Mouse (Mus musculus): ENCODE data around the gene Tom1l1. TPM values are rescaled to one million over a fixed set of nuclear protein-coding genes. Genes with fewer than 3 reads are reported as not detected.

Tom1l1 gene
- total RNA-seq, 2 experiments from 2014 or later = 2.4 to 7.2 TPM

DNA sequence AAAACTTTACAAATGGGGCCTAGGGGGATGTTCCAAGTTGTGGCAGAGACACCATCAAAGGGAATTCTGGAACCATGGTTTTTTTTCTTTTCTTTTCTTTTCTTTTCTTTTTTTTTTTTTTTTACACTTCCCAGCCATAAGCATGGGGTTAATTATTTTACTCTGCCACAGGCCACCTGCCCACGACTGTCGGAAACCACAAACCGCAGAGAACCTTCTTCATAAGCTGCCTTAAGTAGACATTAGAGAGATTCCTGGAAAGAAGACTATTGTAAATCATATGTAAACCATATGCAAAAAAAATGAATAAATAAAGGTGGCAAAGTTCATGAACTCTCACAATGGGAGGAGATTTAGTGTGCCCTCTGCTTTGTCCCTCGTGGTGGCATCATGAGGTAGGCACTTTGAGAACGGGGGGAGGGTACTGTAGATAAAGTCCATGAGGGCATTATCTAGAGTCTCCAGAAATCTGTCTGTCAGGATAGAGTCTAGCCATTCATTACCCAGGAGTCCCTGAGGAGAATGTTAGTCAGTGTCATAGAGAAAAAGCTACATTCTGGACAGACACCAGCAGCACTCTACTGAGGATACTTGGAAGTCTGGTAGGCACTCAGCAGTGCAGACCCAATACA lies 12.6 kb downstream of the Tom1l1 start:
- peak; percentile 35; the same call in 1 of the 2 replicates for ATAC-seq (replicated peaks; ENCODE audit: poor library complexity, severe bottlenecking)

GRCm38 (mm10) chr11:90667325-90667724 lies 20.8 kb downstream of the Tom1l1 start:
- ATAC-seq (replicated peaks; ENCODE audit: poor library complexity, severe bottlenecking) = no peak

GRCm38 (mm10) chr11:90666916-90667315 lies 21.2 kb downstream of the Tom1l1 start:
- ATAC-seq (replicated peaks; ENCODE audit: poor library complexity, severe bottlenecking) = no peak

GRCm38 (mm10) chr11:90666144-90666757 lies 21.9 kb downstream of the Tom1l1 start:
- ATAC-seq (replicated peaks; ENCODE audit: poor library complexity, severe bottlenecking) = peak; percentile 33; the same call in 1 of the 2 replicates

DNA sequence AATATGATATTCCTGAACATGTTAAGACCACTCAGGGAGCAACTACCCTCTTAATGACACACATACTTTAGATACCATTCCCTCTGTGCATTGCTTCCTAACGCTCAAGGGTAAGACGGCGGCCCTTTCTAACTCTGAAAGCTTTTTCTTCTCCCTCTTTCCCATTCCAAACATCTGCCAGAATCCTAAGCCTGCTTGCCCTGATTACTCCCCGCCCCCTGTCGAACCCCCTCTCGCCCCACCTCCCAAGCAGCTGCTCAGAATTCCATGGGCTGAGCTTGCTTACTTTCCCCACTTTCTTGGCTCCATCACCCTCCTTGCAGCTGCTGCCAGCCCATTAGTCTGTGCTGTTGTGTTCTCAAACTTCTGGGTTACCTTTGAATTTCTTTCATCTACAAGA lies 23.0 kb downstream of the Tom1l1 start:
- ATAC-seq (replicated peaks; ENCODE audit: poor library complexity, severe bottlenecking) = no peak

GRCm38 (mm10) chr11:90664345-90664986 lies 23.7 kb downstream of the Tom1l1 start:
- no peak for ATAC-seq (replicated peaks; ENCODE audit: poor library complexity, severe bottlenecking)

- ATAC-seq (replicated peaks; ENCODE audit: poor library complexity, severe bottlenecking) = no peak
These were observed 24.4 kb downstream of the Tom1l1 start for GRCm38 (mm10) chr11:90663618-90664297.

DNA sequence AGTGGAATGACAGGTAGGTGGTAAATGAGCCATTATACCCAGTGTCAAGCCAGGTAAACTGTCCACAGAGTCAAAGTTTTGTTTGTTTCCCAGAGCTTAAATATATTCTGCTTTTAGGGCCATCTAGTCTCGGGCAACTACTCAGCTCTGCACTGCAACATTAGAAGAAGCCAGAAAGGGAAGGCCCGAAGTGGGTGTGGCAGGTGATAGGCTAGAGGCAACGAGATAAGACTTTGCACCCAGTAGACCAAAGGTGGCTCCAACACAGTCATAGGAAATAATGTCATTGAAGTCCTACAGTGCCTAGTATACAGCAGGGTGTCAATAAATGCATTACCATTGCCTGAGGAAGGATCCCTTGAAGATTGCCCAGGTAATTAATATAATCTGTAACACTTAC lies 25.1 kb downstream of the Tom1l1 start:
- no peak for ATAC-seq (replicated peaks; ENCODE audit: poor library complexity, severe bottlenecking)

DNA sequence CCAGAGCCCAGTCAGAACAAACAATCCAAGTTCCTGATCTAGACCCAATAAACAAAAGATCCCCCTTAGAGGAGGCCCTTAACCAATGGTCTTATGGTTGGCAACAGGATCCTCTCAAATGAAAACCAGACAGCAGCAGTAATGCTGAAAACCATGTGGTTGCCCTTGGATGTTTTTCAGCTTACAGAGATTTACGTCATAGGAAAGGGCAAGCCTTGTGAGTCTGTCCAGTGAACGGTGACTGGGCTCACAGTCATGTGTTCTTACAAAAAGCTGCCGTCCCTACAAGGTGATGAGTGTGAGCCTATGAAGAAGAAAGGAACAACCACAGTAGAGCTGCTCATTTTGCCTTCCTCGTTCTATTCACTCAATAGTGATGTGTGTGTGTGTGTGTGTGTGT lies 27.5 kb downstream of the Tom1l1 start:
- ATAC-seq (replicated peaks; ENCODE audit: poor library complexity, severe bottlenecking) = no peak

GRCm38 (mm10) chr11:90657527-90657926 lies 30.6 kb downstream of the Tom1l1 start:
- ATAC-seq (replicated peaks; ENCODE audit: poor library complexity, severe bottlenecking) = no peak

- no peak for ATAC-seq (replicated peaks; ENCODE audit: poor library complexity, severe bottlenecking)
These were observed 35.6 kb downstream of the Tom1l1 start for GRCm38 (mm10) chr11:90652603-90653002.

GRCm38 (mm10) chr11:90650231-90650885 lies 37.8 kb downstream of the Tom1l1 start:
- ATAC-seq (replicated peaks; ENCODE audit: poor library complexity, severe bottlenecking) = no peak

GRCm38 (mm10) chr11:90649777-90650176 lies 38.4 kb downstream of the Tom1l1 start:
- no peak for ATAC-seq (replicated peaks; ENCODE audit: poor library complexity, severe bottlenecking)

DNA sequence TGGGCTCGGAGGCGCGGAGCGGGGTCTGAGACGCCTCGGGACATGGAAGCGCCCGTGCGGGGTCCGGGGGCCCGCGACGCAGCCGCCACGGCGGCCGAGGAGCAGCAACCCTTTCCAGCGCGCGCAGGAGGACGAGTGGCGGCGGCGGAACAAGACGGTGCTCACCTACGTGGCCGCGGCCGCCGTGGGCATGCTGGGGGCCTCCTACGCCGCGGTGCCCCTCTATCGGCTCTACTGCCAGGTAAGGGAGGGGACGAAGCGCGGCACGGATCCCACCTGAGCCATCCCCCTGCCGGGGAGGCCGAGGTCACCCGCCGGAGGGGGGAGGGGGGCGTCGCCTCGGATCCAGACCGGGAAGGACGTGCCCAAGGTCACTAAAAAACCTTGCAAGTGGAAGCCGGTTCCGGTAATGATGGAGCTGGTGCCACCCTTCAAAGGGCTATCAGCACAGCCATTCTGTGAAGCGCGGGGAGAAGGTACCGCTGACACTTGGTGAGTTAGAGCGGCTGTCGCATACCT lies 49.8 kb downstream of the Tom1l1 start:
- peak; percentile 12 for ATAC-seq (replicated peaks; ENCODE audit: poor library complexity, severe bottlenecking)

DNA sequence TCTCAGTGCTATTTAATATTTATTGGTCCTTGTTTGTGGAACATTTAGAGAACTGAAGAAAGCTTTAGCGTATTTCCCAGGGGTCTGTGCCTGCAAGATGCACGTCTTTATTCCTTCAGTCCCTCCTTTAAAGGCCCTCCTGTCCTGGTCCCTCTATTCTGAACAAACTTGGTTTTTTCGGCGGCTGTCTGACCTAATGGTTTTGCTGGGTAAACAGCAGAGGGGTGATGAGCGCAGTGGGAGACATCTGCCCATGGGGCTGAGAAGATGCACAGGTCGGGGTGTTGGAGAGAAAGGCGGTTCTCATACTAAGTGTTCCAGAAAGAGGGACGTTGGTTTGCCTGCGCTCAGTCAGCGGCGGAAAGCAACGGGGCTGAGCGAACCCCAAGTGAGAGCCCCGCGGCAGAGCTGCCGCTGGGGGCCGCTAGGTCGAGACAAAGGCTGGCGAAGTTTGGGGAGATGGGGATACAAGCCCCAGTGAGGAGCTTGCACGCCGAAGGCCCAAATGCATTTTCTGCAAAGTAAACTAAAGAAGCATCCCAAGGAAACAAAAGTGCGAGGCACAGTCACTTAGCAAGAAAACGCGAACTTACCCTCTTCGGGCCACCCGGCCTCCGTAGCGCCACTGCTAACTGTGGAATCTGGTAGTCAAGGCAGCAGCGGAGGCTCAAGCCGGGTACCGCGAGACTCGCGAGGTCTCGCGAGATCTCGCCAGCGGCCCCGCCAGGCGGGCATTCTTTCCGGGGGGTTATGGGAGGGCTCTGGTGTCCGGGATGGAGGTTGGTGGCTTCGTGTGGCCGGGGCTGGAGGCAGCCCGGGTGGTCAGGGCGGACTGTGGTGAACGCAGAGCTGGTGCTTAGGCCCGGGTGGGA lies 50.5 kb downstream of the Tom1l1 start, which contains the start of the genes Stxbp4 and Cox11:
Gene Stxbp4, minus strand, starts transcription at position 645 of the 872 bp plus-strand sequence.
Gene Cox11, plus strand, starts transcription at position 734 of the 872 bp plus-strand sequence.
- peak; percentile 97 for ATAC-seq (replicated peaks; ENCODE audit: poor library complexity, severe bottlenecking)

DNA sequence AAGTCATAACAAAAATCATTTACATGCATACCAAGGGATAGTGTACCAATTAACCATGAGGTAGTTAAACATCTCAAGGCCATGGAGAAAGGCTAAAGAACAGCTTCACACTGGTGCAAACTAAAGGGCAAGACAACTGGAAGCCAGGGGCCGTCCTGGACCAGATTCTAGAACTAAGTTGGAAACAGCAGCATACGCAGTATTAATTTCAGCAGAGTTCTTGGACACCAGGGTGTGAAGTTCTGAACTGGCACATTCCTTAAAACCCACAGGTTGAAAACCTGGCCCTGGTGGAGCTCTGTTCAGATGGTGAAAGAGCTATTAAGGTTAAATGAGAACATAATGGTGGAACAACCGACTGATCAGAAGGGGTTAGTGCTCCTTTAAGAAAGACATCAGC lies 53.5 kb downstream of the Tom1l1 start:
- ATAC-seq (replicated peaks; ENCODE audit: poor library complexity, severe bottlenecking) = no peak

DNA sequence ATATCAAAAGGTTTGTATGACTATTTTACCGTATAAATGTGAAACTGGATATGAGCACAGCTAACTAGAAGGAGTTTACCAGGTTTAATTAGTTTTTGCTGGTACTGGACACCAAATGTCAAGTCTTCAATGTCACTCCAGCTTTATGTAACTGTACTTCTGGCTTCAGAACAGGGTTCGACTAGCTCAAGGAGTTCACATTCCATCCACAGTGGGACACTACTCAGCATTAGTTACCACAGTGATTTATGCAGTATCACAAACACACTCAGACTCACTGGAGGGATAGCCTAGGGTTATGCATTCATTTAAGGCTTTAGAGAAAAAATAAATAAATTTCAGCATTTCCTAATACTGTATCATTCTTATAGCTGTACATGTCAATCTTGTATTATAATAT lies 55.7 kb downstream of the Tom1l1 start:
- no peak for ATAC-seq (replicated peaks; ENCODE audit: poor library complexity, severe bottlenecking)

DNA sequence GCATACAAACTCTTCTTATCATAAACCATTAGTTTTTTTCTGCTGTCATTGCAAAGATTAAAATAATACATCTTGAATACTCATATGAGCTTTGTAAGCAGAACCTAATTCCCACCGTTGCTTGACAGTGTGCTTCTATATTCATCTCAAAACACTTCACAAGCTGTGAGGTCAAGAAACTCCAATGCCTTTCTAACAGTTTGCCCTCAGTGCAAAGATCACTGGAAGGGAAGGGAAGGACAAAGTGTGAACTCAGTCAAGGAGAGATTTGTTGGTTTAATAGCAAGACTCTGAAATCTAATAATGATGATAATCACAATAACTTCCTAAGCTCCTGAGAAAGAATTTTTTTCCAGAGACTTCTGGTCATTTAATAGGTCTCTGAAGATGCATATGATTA lies 60.4 kb downstream of the Tom1l1 start:
- no peak for ATAC-seq (replicated peaks; ENCODE audit: poor library complexity, severe bottlenecking)

GRCm38 (mm10) chr11:90625174-90625573 lies 63.0 kb downstream of the Tom1l1 start:
- ATAC-seq (replicated peaks; ENCODE audit: poor library complexity, severe bottlenecking) = no peak
